ENCODE assay signal across 29 mouse cellular contexts in the genomic region with DNA sequence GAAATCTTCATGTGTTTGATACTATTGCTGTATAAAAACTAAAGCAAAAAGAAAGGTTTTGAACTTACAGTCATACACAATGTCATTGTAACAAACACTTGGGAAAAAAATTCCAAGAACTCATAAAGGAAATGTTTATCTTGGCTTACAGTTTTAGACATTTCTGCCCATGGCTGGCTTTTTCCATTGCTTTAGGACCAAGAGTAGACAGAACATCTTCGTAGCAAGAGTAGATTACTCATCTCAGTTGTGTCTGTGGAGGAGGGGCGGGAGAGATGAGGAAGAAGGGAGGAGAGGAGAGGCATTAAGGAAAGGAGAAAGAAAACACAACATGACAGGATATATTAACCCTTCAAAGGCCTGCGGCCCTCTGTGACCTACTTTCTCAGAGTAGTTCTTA. TPM values are rescaled to one million over a fixed set of nuclear protein-coding genes. Genes with fewer than 3 reads are reported as not detected.
DNase-seq lines count a peak whose midpoint lies in the region; ATAC-seq and TF ChIP-seq lines count a peak whose summit lies in the region.
"Had no signal": no experiment of that assay in that cellular context is flagged by ENCODE, and none has a peak within 500 bp of the region (broad histone marks: within the 10 kb centered on the region; RNA-seq: fewer than 3 reads in every experiment).

No protein-coding gene starts in this region.

- TF ChIP-seq EP300 in CH12.LX (IDR thresholded peaks at IDR 0.05; ENCODE audit: low read length): peak; percentile 46; the same call in 1 of the 2 replicates

- dilution Hi-C loops in CH12.LX (cut with MboI; ENCODE audit: extremely low pct_ligation_motif_present, extremely low pct_unique_long_range_greater_than_20kb, low sequenced_read_pairs): no loop called here

- H3K4me2 ChIP-seq in lung, embryonic 14.5 days: peak overlapping the region; percentile 2
- peak overlapping the region; percentile 59 for H3K4me2 ChIP-seq in CH12.LX (ENCODE audit: insufficient read depth, low read depth, poor library complexity, severe bottlenecking)
- H3K4me2 ChIP-seq in liver, embryonic 12.5 days: no peak overlapping the region
- H3K4me2 ChIP-seq: embryonic facial prominence, embryonic 15.5 days; forebrain, embryonic 13.5 days; heart, embryonic 11.5 days; hindbrain, embryonic 13.5 days; limb, embryonic 13.5 days; liver, embryonic 11.5 days; midbrain, embryonic 12.5 days; neural tube, embryonic 13.5 days had no signal

- WGBS in lung, embryonic 14.5 days: 30% methylated on average over 3 of the region's 3 CpGs
- 61% methylated on average over 3 of the region's 3 CpGs for WGBS in liver, embryonic 12.5 days (ENCODE audit: insufficient replicate concordance)

- peaks cover 26% of the 10 kb centered on the region for H3K4me1 ChIP-seq in lung, embryonic 14.5 days (ENCODE audit: insufficient read depth)
- H3K4me1 ChIP-seq in CH12.LX (ENCODE audit: control insufficient read depth in 1 of 2, insufficient read depth in 2 of 2): peaks cover 0 to 11% of the 10 kb centered on the region in 2 experiments; a peak in 2 of 4 replicates
- H3K4me1 ChIP-seq in embryonic fibroblast, embryonic 13.5 days (ENCODE audit: control insufficient read depth, insufficient read depth, low read length): peaks cover 14% of the 10 kb centered on the region
- H3K4me1 ChIP-seq in liver, embryonic 12.5 days: peaks cover 20% of the 10 kb centered on the region
- H3K4me1 ChIP-seq: embryonic facial prominence, embryonic 15.5 days; hindbrain, embryonic 13.5 days had no signal

- H3K4me3 ChIP-seq in lung, embryonic 14.5 days (ENCODE audit: low read depth, low read length): no peak overlapping the region
- H3K4me3 ChIP-seq in CH12.LX (replicated peaks in 1 of 3; ENCODE audit: low read depth in 2 of 3, low read length in 2 of 3, poor library complexity in 1 of 3): no peak overlapping the region
- no peak overlapping the region for H3K4me3 ChIP-seq in embryonic fibroblast, embryonic 13.5 days (ENCODE audit: insufficient read depth, low read length)
- no peak overlapping the region for H3K4me3 ChIP-seq in liver, embryonic 12.5 days
- H3K4me3 ChIP-seq: embryonic facial prominence, embryonic 10.5 days; embryonic facial prominence, embryonic 15.5 days; forebrain, embryonic 13.5 days; hindbrain, embryonic 13.5 days; left cerebral cortex, adult 2 months; limb, embryonic 13.5 days; midbrain, embryonic 12.5 days; neural tube, embryonic 13.5 days had no signal

- no peaks in the 10 kb centered on the region for H3K9me3 ChIP-seq in lung, embryonic 14.5 days (ENCODE audit: low read depth, low read length)
- H3K9me3 ChIP-seq in CH12.LX (replicated peaks; ENCODE audit: low read length): no peaks in the 10 kb centered on the region
- no peaks in the 10 kb centered on the region for H3K9me3 ChIP-seq in liver, embryonic 12.5 days (replicated peaks)
- H3K9me3 ChIP-seq: embryonic facial prominence, embryonic 10.5 days; embryonic facial prominence, embryonic 15.5 days; forebrain, embryonic 13.5 days; G1E; hindbrain, embryonic 13.5 days; limb, embryonic 13.5 days; midbrain, embryonic 12.5 days; neural tube, embryonic 13.5 days had no signal

- H3K27ac ChIP-seq in lung, embryonic 14.5 days (ENCODE audit: low read depth): peak overlapping the region; percentile 31; the same call in 1 of the 2 replicates
- H3K27ac ChIP-seq in CH12.LX (ENCODE audit: insufficient read depth, low read depth): no peak overlapping the region
- H3K27ac ChIP-seq in embryonic fibroblast, embryonic 13.5 days (ENCODE audit: insufficient read depth, low read length): peak overlapping the region; percentile 73
- H3K27ac ChIP-seq in liver, embryonic 12.5 days: no peak overlapping the region
- H3K27ac ChIP-seq: embryonic facial prominence, embryonic 10.5 days; embryonic facial prominence, embryonic 15.5 days; forebrain, embryonic 13.5 days; hindbrain, embryonic 13.5 days; left cerebral cortex, adult 2 months; limb, embryonic 13.5 days; midbrain, embryonic 12.5 days; neural tube, embryonic 13.5 days had no signal

- in situ Hi-C loops in CH12.LX (cut with MboI; ENCODE audit: low pct_ligation_motif_present, low pct_unique_long_range_greater_than_20kb, low sequenced_read_pairs): no loop called here

- H3K79me2 ChIP-seq in CH12.LX (replicated peaks; ENCODE audit: control insufficient read depth, extremely low read depth, insufficient read depth, poor library complexity, severe bottlenecking): no peaks in the 10 kb centered on the region

- TF ChIP-seq CTCF in lung, embryonic 14.5 days (IDR thresholded peaks at IDR 0.05; ENCODE audit: low read depth): no peak
- TF ChIP-seq CTCF in CH12.LX (conservative IDR thresholded peaks at IDR 0.05 in 1 of 2, IDR thresholded peaks at IDR 0.05 in 1 of 2; ENCODE audit: low read depth in 2 of 2, low read length in 2 of 2): no peak
- TF ChIP-seq CTCF in embryonic fibroblast, embryonic 13.5 days (IDR thresholded peaks at IDR 0.05; ENCODE audit: borderline replicate concordance, insufficient read depth, low read length): no peak

- no peaks in the 10 kb centered on the region for H3K36me3 ChIP-seq in lung, embryonic 14.5 days (ENCODE audit: insufficient read depth)
- no peaks in the 10 kb centered on the region for H3K36me3 ChIP-seq in CH12.LX (replicated peaks in 1 of 2; ENCODE audit: control insufficient read depth in 1 of 2, insufficient read depth in 1 of 2, low read length in 1 of 2)
- H3K36me3 ChIP-seq in liver, embryonic 12.5 days: no peaks in the 10 kb centered on the region
- H3K36me3 ChIP-seq: embryonic facial prominence, embryonic 10.5 days; embryonic facial prominence, embryonic 15.5 days; G1E; hindbrain, embryonic 13.5 days; limb, embryonic 13.5 days; midbrain, embryonic 12.5 days; neural tube, embryonic 13.5 days had no signal

- no peak for ATAC-seq in lung, embryonic 14.5 days (ENCODE audit: insufficient read depth)
- ATAC-seq in liver, embryonic 12.5 days: no peak
- ATAC-seq: forebrain, embryonic 13.5 days; intestine, embryonic 16.5 days; liver, postnatal 0 days had no signal

- H3K9ac ChIP-seq in lung, embryonic 14.5 days: no peak overlapping the region
- peak overlapping the region; percentile 40; the same call in 1 of the 2 replicates for H3K9ac ChIP-seq in CH12.LX (ENCODE audit: insufficient read depth, low read depth)
- H3K9ac ChIP-seq in liver, embryonic 12.5 days: no peak overlapping the region
- H3K9ac ChIP-seq: embryonic facial prominence, embryonic 15.5 days; forebrain, embryonic 13.5 days; hindbrain, embryonic 13.5 days; limb, embryonic 13.5 days; liver, postnatal 0 days; midbrain, embryonic 12.5 days; neural tube, embryonic 13.5 days had no signal

- peak; percentile 66 for DNase-seq in lung, embryonic 14.5 days
- no peak for DNase-seq in lung, postnatal 14 days
- peak; percentile 66 for DNase-seq in 3134 (ENCODE audit: extremely low read depth, insufficient read length, low spot score)
- DNase-seq in CH12.LX (ENCODE audit: extremely low read depth): peak; percentile 26
- DNase-seq in left cerebral cortex, adult 9 months (ENCODE audit: low spot score in 2 of 2): no peak
- DNase-seq: adrenal gland, adult 8-10 months; cerebellum, adult 2 months; cerebellum, postnatal 14 days; gastrocnemius, postnatal 14 days; heart, postnatal 36 days; kidney, adult 8-10 months; kidney, postnatal 10 days; liver, postnatal 0 days; thymus, adult 2 months; thymus, postnatal 36 days had no signal

- no peak for TF ChIP-seq POLR2A in CH12.LX (IDR thresholded peaks at IDR 0.05; ENCODE audit: low read depth, low read length)
- TF ChIP-seq POLR2A in embryonic fibroblast, embryonic 13.5 days (IDR thresholded peaks at IDR 0.05; ENCODE audit: low read depth, low read length): no peak

- H3K27me3 ChIP-seq in lung, embryonic 14.5 days (ENCODE audit: insufficient read depth, low read length): no peaks in the 10 kb centered on the region
- no peaks in the 10 kb centered on the region for H3K27me3 ChIP-seq in CH12.LX (replicated peaks)
- H3K27me3 ChIP-seq in liver, embryonic 12.5 days (replicated peaks): no peaks in the 10 kb centered on the region
- H3K27me3 ChIP-seq: embryonic facial prominence, embryonic 15.5 days; forebrain, embryonic 13.5 days; hindbrain, embryonic 13.5 days; limb, embryonic 13.5 days; midbrain, embryonic 12.5 days had no signal

- no peak for TF ChIP-seq RAD21 in CH12.LX (IDR thresholded peaks at IDR 0.05; ENCODE audit: low read depth, low read length)

TF ChIP-seq in CH12.LX, 34 proteins besides CTCF, POLR2A, EP300 and RAD21:
- no peak for TF ChIP-seq ETS1 (conservative IDR thresholded peaks at IDR 0.05; ENCODE audit: low read depth, low read length)
- no peak for TF ChIP-seq ZKSCAN1 (IDR thresholded peaks at IDR 0.05; ENCODE audit: borderline replicate concordance, low read depth, low read length)
- TF ChIP-seq JUN (IDR thresholded peaks at IDR 0.05; ENCODE audit: insufficient read depth, low read depth, low read length): 0 out of 2 replicates have a peak, but pooled peaks have one; percentile 14
- peak; percentile 34; the same call in 1 of the 2 replicates for TF ChIP-seq CHD2 (IDR thresholded peaks at IDR 0.05; ENCODE audit: low read length)
- no peak for TF ChIP-seq TBP (conservative IDR thresholded peaks at IDR 0.05; ENCODE audit: low read depth, low read length)
- no peak for TF ChIP-seq BHLHE40 (IDR thresholded peaks at IDR 0.05; ENCODE audit: low read depth, low read length)
- TF ChIP-seq CHD1 (IDR thresholded peaks at IDR 0.05; ENCODE audit: low read depth, low read length): no peak
- no peak for TF ChIP-seq NRF1 (IDR thresholded peaks at IDR 0.05; ENCODE audit: low read depth, low read length)
- TF ChIP-seq ELF1 (IDR thresholded peaks at IDR 0.05; ENCODE audit: low read depth, low read length): no peak
- TF ChIP-seq MYC (IDR thresholded peaks at IDR 0.05; ENCODE audit: low read depth, low read length): no peak
- TF ChIP-seq MAZ (IDR thresholded peaks at IDR 0.05; ENCODE audit: low read depth, low read length): no peak

RNA-seq across cellular contexts. Expression of a gene that starts 11.6 kb away (rescaled TPM):
- 9.3 and 9.5 TPM in 2 replicates for polyA plus RNA-seq in lung, embryonic 14.5 days (2014; fragmentation: Nextera tagmentation; extraction: Ambion mirVana)
- total RNA-seq in CH12.LX (2012; rRNA removed): 0.08 TPM in 2 replicates
- 0.12 TPM in 1 of 2 replicates, not detected in the other for total RNA-seq in CH12.LX (2014; rRNA removed)
- not detected in 2 replicates for polyA plus RNA-seq in CH12.LX (2012; ENCODE audit: insufficient read length, low read depth)
- polyA plus RNA-seq in embryonic fibroblast, embryonic 13.5 days (2011; ENCODE audit: insufficient read length, low read depth, missing spikeins): 3.5 and 4.3 TPM in 2 replicates
- 0.21 and 0.57 TPM in 2 replicates for polyA plus RNA-seq in liver, embryonic 12.5 days (2016; fragmentation: Nextera tagmentation; extraction: Ambion mirVana)
- total RNA-seq: heart, postnatal 36 days had no signal
- polyA plus RNA-seq: G1E had no signal

Comparison
In these comparisons a context has a peak if more than half of its experiments do, and no peak if none do; other contexts are left out.
1. DNase-seq: peak in lung, embryonic 14.5 days (single experiment), 3134 (single experiment) and CH12.LX (single experiment); none in lung, postnatal 14 days (single experiment) and left cerebral cortex, adult 9 months (0 of 2).
2. H3K27ac ChIP-seq: peak in lung, embryonic 14.5 days (single experiment) and embryonic fibroblast, embryonic 13.5 days (single experiment); none in CH12.LX (single experiment) and liver, embryonic 12.5 days (single experiment).